Mouse (Mus musculus) MEL (cell line): ENCODE data around the gene Hist1h1c.

Experiments
- CTCF ChIP-seq, 3 experiments: IDR thresholded peaks in 2 of 3; conservative IDR thresholded peaks in 1 of 3; 2 replicates each; pipeline ENCODE4 v1.5.1; 2011 to 2012; ENCODE audit warnings: low read length in 3 of 3, low read depth in 2 of 3, mild to moderate bottlenecking in 2 of 3, improper control_type of control experiment in 1 of 3, inconsistent platforms in 1 of 3, mixed read lengths in 1 of 3, moderate library complexity in 1 of 3; ENCODE audit not compliant: control insufficient read depth in 1 of 3, insufficient read depth in 1 of 3, poor library complexity in 1 of 3, severe bottlenecking in 1 of 3
- POLR2A ChIP-seq, 2 experiments: IDR thresholded peaks; 2 replicates each; pipeline ENCODE4 v1.6.1; 2011 to 2012; ENCODE audit warnings: low read length in 2 of 2, mild to moderate bottlenecking in 2 of 2, control low read depth in 1 of 2, improper control_type of control experiment in 1 of 2, low read depth in 1 of 2, moderate library complexity in 1 of 2; ENCODE audit not compliant: control insufficient read depth in 1 of 2, insufficient read depth in 1 of 2, poor library complexity in 1 of 2

DNA sequence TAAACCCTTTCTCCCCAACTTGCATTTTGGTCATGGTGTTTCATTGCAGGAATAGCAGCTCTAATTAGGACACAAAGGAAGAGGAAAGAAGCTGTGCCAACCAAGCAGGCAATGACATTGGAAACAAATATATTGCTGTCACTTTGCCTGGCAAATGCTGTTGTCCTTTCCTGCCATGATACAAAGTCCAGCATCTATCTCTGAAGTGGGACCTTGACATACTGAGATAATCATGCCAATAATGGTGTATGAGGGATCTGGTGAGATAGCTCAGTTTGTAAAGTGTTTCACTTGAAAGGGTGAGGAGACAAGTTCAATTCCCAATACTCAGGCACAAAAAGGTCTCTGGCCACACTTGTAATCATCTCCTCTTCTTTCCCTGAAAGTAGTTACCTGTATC, 28.2 kb downstream of the Hist1h1c start:
- TF ChIP-seq POLR2A (IDR thresholded peaks at IDR 0.05; ENCODE audit: control insufficient read depth in 1 of 2, insufficient read depth in 1 of 2, low read depth in 1 of 2, low read length in 2 of 2, poor library complexity in 1 of 2) (no peak), CTCF (IDR thresholded peaks at IDR 0.05 in 2 of 3, conservative IDR thresholded peaks at IDR 0.05 in 1 of 3; ENCODE audit: control insufficient read depth in 1 of 3, insufficient read depth in 1 of 3, low read depth in 2 of 3, low read length in 3 of 3, poor library complexity in 1 of 3, severe bottlenecking in 1 of 3) (no peak)
